In the genomic region with DNA sequence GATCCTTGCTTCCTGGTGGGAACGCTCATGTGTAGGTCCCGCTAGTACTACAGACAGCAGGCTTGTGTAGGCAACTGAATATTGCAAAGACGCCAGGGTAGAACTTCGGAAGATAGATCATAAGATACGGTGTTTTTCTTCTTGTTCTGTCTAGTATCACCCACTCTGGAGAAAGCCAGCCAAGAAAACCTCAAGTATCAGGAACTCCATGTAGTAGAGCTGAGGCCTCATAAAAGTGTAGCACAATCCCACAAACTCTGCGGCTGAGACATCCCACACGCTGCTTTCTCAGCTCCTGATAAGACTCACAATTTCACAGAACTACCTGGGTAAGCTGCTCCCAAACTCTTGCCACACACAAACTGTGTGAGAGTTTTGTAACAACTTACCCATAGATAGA, we compare ENCODE assay signal across 23 mouse cellular contexts.
"Had no signal": no experiment of that assay in that cellular context is flagged by ENCODE, and none has a peak within 500 bp of the region (broad histone marks: within the 10 kb centered on the region; RNA-seq: fewer than 3 reads in every experiment).

No protein-coding gene starts in this region.

- H3K27ac ChIP-seq: gastrocnemius, adult 2 months; heart, embryonic 10.5 days; hindbrain, embryonic 10.5 days; hindbrain, embryonic 12.5 days; hindbrain, embryonic 14.5 days; intestine, embryonic 15.5 days; layer of hippocampus, adult 2 months; left cerebral cortex, adult 2 months; limb, embryonic 10.5 days; limb, embryonic 12.5 days; liver, embryonic 13.5 days had no signal

- H3K36me3 ChIP-seq: heart, embryonic 10.5 days; heart, embryonic 12.5 days; hindbrain, embryonic 10.5 days; hindbrain, embryonic 12.5 days; intestine, embryonic 15.5 days; limb, embryonic 10.5 days; limb, embryonic 12.5 days; liver, embryonic 13.5 days had no signal

- H3K4me1 ChIP-seq: heart, embryonic 12.5 days; hindbrain, embryonic 10.5 days; intestine, embryonic 15.5 days had no signal

- H3K4me3 ChIP-seq: gastrocnemius, adult 2 months; heart, embryonic 10.5 days; heart, embryonic 12.5 days; hindbrain, embryonic 10.5 days; hindbrain, embryonic 12.5 days; intestine, embryonic 15.5 days; layer of hippocampus, adult 2 months; left cerebral cortex, adult 2 months; limb, embryonic 10.5 days; limb, embryonic 12.5 days; liver, embryonic 13.5 days had no signal

- DNase-seq: gastrocnemius, adult 2 months; gastrocnemius, postnatal 10 days; gastrocnemius, postnatal 25 days; heart, adult 18-20 months; heart, postnatal 10 days; heart, postnatal 4 days; kidney, adult 18-20 months; kidney, adult 8-10 months; kidney, postnatal 10 days; kidney, postnatal 25 days; kidney, postnatal 4 days; liver; liver, embryonic 13.5 days had no signal

- H3K27me3 ChIP-seq: heart, embryonic 12.5 days; hindbrain, embryonic 12.5 days; intestine, embryonic 15.5 days; limb, embryonic 12.5 days; liver, embryonic 13.5 days had no signal
